Mouse (Mus musculus) myocyte (in vitro differentiated cells): ENCODE data around the gene Brsk2. TPM values are rescaled to one million over a fixed set of nuclear protein-coding genes. Genes with fewer than 3 reads are reported as not detected.

Experiments
- H3K27me3 ChIP-seq: one replicate; pipeline ENCODE4 v1.6.1; 2011; ENCODE audit not compliant: control insufficient read depth, insufficient read depth, insufficient read length
- H3K36me3 ChIP-seq: one replicate; pipeline ENCODE4 v1.6.1; 2011; ENCODE audit not compliant: control insufficient read depth, insufficient read depth
- H3K4me2 ChIP-seq: one replicate; pipeline ENCODE4 v1.6.1; 2011; ENCODE audit warnings: low read depth, control low read depth
- H3K4me3 ChIP-seq: one replicate; pipeline ENCODE4 v1.5.1; 2011; ENCODE audit warnings: mild to moderate bottlenecking, control low read depth, moderate library complexity
- H3K79me2 ChIP-seq: one replicate; pipeline ENCODE4 v1.6.1; 2011; ENCODE audit not compliant: control insufficient read depth, insufficient read depth
- H3ac ChIP-seq: one replicate; pipeline ENCODE4 v1.6.1; 2011; ENCODE audit not compliant: control insufficient read depth, insufficient read length
- CEBPB ChIP-seq: IDR thresholded peaks from 2 replicates; pipeline ENCODE4 v1.6.1; 2011; ENCODE audit warnings: mild to moderate bottlenecking, moderate library complexity; ENCODE audit not compliant: poor library complexity, insufficient read depth, severe bottlenecking
- E2F4 ChIP-seq: IDR thresholded peaks from one replicate; pipeline ENCODE4 v1.6.1; 2011; ENCODE audit warnings: mild to moderate bottlenecking, control low read depth, moderate library complexity; ENCODE audit not compliant: insufficient read depth
- MAX ChIP-seq: IDR thresholded peaks from one replicate; pipeline ENCODE4 v1.6.1; 2011; ENCODE audit warnings: low read depth, mild to moderate bottlenecking, control low read depth
- MYOD1 ChIP-seq, 3 experiments: IDR thresholded peaks; one replicate each; pipeline ENCODE4 v1.6.1; 2011; ENCODE audit warnings: control low read depth in 2 of 3, low read depth in 2 of 3, mild to moderate bottlenecking in 2 of 3, moderate library complexity in 1 of 3; ENCODE audit not compliant: insufficient read length in 2 of 3, control insufficient read depth in 1 of 3
- MYOG ChIP-seq, 3 experiments: IDR thresholded peaks; one replicate each; pipeline ENCODE4 v1.6.1; 2011; ENCODE audit warnings: control low read depth in 2 of 3, low read depth in 2 of 3, mild to moderate bottlenecking in 2 of 3; ENCODE audit not compliant: insufficient read length in 2 of 3, control insufficient read depth in 1 of 3, insufficient read depth in 1 of 3
- POLR2A ChIP-seq: IDR thresholded peaks from one replicate; pipeline ENCODE4 v1.6.1; 2011; ENCODE audit warnings: low read depth, mild to moderate bottlenecking, control low read depth, moderate library complexity; ENCODE audit not compliant: insufficient read length
- POLR2AphosphoS2 ChIP-seq: IDR thresholded peaks from one replicate; pipeline ENCODE4 v1.6.1; 2011; ENCODE audit warnings: low read depth, control low read depth; ENCODE audit not compliant: insufficient read length
- REST ChIP-seq: IDR thresholded peaks from one replicate; pipeline ENCODE4 v1.6.1; 2011; ENCODE audit warnings: mild to moderate bottlenecking, control low read depth, moderate library complexity; ENCODE audit not compliant: insufficient read depth, insufficient read length
- SRF ChIP-seq: IDR thresholded peaks from one replicate; pipeline ENCODE4 v1.6.1; 2011; ENCODE audit warnings: low read depth; ENCODE audit not compliant: control insufficient read depth, insufficient read length
- TCF12 ChIP-seq: IDR thresholded peaks from one replicate; pipeline ENCODE4 v1.6.1; 2011; ENCODE audit warnings: mild to moderate bottlenecking, control low read depth; ENCODE audit not compliant: poor library complexity, insufficient read depth, severe bottlenecking
- TCF3 ChIP-seq: IDR thresholded peaks from one replicate; pipeline ENCODE4 v1.6.1; 2011; ENCODE audit warnings: low read depth, control low read depth; ENCODE audit not compliant: insufficient read length
- USF1 ChIP-seq: IDR thresholded peaks from one replicate; pipeline ENCODE4 v1.6.1; 2011; ENCODE audit warnings: low read depth, mild to moderate bottlenecking, control low read depth, moderate library complexity
- polyA plus RNA-seq: library from polyadenylated mRNA; unstranded; fragments of >200 nt; fragmentation: generic; extraction: Trizol; gene quantifications from one replicate; pipeline ENCODE4 v1.2.1, GENCODE M21; 2012; ENCODE audit warnings: missing spikeins

Gene Brsk2
- polyA plus RNA-seq, 1 experiment, result 0.05 TPM

GRCm38 (mm10) chr7:141958211-141958610 lies 8.7 kb downstream of the Brsk2 start:
- H3K27me3 ChIP-seq, result peaks cover 20% of the 10 kb centered on the region
- TF ChIP-seq E2F4 (no peak), POLR2A (no peak), POLR2AphosphoS2 (no peak), TCF3 (no peak), CEBPB (no peak), REST (no peak), MAX (no peak), MYOD1 (IDR thresholded peaks at IDR 0.05; ENCODE audit: control insufficient read depth in 1 of 3, insufficient read length in 2 of 3, low read depth in 2 of 3) (no peak), USF1 (no peak), SRF (no peak), MYOG (IDR thresholded peaks at IDR 0.05; ENCODE audit: control insufficient read depth in 1 of 3, insufficient read depth in 1 of 3, insufficient read length in 2 of 3, low read depth in 2 of 3) (no peak), TCF12 (no peak)
- H3K4me3 ChIP-seq, result no peak overlapping the region
- H3K79me2 ChIP-seq, result no peaks in the 10 kb centered on the region
- no peak overlapping the region for H3K4me2 ChIP-seq
- no peaks in the 10 kb centered on the region for H3K36me3 ChIP-seq
- no peak overlapping the region for H3ac ChIP-seq

GRCm38 (mm10) chr7:141959133-141959532 lies 9.6 kb downstream of the Brsk2 start:
- H3K79me2 ChIP-seq, result no peaks in the 10 kb centered on the region
- H3K36me3 ChIP-seq, result no peaks in the 10 kb centered on the region
- H3K4me3 ChIP-seq, result no peak overlapping the region
- peaks cover 11% of the 10 kb centered on the region for H3K27me3 ChIP-seq
- no peak overlapping the region for H3K4me2 ChIP-seq
- TF ChIP-seq SRF (no peak), REST (peak; percentile 86)
- no peak overlapping the region for H3ac ChIP-seq

GRCm38 (mm10) chr7:141960926-141961325 lies 11.4 kb downstream of the Brsk2 start:
- Histone ChIP-seq H3K36me3 (no peaks in the 10 kb centered on the region), H3K27me3 (peaks cover 6% of the 10 kb centered on the region), H3K79me2 (no peaks in the 10 kb centered on the region), H3K4me3 (no peak overlapping the region), H3K4me2 (no peak overlapping the region), H3ac (no peak overlapping the region)
- TF ChIP-seq POLR2A, result no peak
- TF ChIP-seq TCF12, result no peak
- no peak for TF ChIP-seq REST
- no peak for TF ChIP-seq E2F4
- no peak for TF ChIP-seq SRF
- no peak for TF ChIP-seq MAX
- TF ChIP-seq MYOG (IDR thresholded peaks at IDR 0.05; ENCODE audit: control insufficient read depth in 1 of 3, insufficient read depth in 1 of 3, insufficient read length in 2 of 3, low read depth in 2 of 3), result no peak

GRCm38 (mm10) chr7:141961491-141961890 lies 11.9 kb downstream of the Brsk2 start:
- no peak overlapping the region for H3K4me2 ChIP-seq
- no peak overlapping the region for H3K4me3 ChIP-seq
- H3ac ChIP-seq, result no peak overlapping the region
- H3K79me2 ChIP-seq, result no peaks in the 10 kb centered on the region
- TF ChIP-seq MAX (no peak), MYOD1 (IDR thresholded peaks at IDR 0.05; ENCODE audit: control insufficient read depth in 1 of 3, insufficient read length in 2 of 3, low read depth in 2 of 3) (no peak), SRF (no peak), TCF12 (no peak), TCF3 (no peak)
- H3K36me3 ChIP-seq, result no peaks in the 10 kb centered on the region
- H3K27me3 ChIP-seq, result peaks cover under 1% of the 10 kb centered on the region

GRCm38 (mm10) chr7:141962521-141962920 lies 13.0 kb downstream of the Brsk2 start:
- no peaks in the 10 kb centered on the region for H3K79me2 ChIP-seq

More at GRCm38 (mm10) chr7:141962521-141962920, 13.0 kb downstream of the Brsk2 start:
- TF ChIP-seq POLR2AphosphoS2 (no peak), REST (no peak), E2F4 (no peak), TCF3 (no peak), TCF12 (no peak), USF1 (no peak)
- H3K4me2 ChIP-seq, result no peak overlapping the region
- H3K27me3 ChIP-seq, result no peaks in the 10 kb centered on the region
- H3ac ChIP-seq, result no peak overlapping the region
- no peaks in the 10 kb centered on the region for H3K36me3 ChIP-seq
- H3K4me3 ChIP-seq, result no peak overlapping the region
